Mouse (Mus musculus) embryo, embryonic 10.5 days (tissue): ENCODE data around the gene Sem1.
A peak's percentile ranks its signal among the peaks of the same experiment; 100 is the strongest.
"Not testable (repeated sequence)": the region's sequence is repeated elsewhere in the genome, so short reads cannot be mapped to it uniquely, and the experiment has no call there.

ENCODE experiments used
- DNase-seq: peaks from one replicate; pipeline ENCODE4 v3.0.0-alpha.2; 2015; ENCODE audit warnings: low spot score

The Sem1 gene

DNA sequence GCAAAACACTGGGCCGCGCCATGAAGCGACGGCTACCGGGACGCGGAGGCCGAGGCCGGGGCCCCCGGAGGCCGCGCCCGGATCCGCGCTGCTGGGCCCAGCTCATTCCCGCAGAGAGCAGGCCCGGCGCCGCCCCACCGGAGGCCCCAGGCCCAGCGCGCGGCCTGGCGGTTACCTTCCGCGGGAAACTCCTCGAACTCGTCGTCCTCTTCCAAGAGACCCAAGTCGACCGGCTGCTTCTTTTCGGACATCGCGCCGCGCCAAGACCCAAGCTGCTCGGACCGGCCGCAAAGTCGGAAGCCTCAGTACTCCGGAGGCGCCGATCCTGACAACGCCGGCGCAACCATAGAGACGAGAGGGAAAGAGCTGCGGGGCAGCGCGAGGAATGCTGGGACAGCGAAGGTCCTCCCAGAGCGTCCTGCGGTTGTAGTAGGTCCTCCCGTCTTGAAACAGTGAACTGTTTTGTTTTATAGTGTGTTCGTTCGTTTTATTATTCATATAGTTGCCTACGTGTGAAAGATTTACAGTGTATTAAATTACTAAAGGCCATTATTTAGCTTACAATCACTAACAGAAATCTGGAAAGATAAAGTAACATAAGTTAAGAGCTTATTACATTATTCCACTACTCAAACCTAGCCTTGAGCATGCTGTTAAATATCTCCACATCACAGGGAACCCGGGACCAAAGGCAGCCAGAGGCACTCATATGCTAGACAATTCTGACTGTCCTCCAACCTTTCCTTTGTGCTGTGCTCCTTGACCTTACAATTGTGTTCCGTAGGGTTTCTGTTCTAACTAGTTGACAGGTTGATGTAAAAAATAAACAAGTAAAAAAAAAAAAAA lies at the start of gene Sem1:
Gene Sem1, minus strand, starts transcription at position 360 of the 846 bp plus-strand sequence.
- peak; percentile 94 for DNase-seq

DNA sequence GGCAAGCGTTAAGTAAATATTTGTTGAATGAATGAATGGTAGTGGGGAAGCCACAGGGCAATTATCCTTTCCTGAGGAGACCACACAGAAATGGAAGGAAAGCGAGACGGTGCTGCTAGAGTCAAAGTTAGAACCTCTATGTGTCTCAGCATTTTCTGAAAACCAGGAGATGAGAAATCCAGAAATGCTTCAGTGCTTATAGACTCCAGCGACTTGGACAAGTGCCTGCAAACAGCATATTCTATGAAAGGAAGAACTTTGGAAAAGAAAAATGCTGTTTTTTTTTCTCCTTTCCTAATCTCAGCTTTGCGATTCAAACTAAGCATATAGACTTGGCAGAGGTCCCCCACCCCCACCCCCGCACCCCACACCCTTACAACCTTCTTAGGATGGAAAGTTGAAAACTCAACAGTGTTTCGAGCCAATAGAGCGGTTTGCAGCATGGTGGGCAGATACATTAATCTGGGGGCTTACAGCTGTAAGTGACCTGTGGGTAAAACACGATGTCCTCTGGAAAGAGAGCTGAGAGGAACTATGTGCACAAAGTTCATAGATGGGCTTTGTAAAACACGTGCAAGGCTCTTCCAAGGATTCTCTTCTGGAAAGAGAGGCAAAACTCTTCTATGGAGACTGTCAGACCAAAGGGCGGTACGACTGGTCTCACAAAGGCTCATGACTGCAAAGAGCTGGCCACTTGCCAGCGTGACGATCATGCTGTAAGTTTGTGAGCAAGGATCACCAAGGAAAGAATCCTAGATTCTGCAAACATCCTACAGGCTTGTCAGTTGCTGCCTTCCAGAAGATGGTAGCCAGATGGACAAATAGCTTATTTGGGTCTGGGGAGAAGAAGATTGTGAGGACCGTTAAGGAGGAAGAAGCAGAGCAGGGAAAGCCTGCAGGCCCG lies 44.6 kb upstream of the Sem1 start:
- no peak for DNase-seq

DNA sequence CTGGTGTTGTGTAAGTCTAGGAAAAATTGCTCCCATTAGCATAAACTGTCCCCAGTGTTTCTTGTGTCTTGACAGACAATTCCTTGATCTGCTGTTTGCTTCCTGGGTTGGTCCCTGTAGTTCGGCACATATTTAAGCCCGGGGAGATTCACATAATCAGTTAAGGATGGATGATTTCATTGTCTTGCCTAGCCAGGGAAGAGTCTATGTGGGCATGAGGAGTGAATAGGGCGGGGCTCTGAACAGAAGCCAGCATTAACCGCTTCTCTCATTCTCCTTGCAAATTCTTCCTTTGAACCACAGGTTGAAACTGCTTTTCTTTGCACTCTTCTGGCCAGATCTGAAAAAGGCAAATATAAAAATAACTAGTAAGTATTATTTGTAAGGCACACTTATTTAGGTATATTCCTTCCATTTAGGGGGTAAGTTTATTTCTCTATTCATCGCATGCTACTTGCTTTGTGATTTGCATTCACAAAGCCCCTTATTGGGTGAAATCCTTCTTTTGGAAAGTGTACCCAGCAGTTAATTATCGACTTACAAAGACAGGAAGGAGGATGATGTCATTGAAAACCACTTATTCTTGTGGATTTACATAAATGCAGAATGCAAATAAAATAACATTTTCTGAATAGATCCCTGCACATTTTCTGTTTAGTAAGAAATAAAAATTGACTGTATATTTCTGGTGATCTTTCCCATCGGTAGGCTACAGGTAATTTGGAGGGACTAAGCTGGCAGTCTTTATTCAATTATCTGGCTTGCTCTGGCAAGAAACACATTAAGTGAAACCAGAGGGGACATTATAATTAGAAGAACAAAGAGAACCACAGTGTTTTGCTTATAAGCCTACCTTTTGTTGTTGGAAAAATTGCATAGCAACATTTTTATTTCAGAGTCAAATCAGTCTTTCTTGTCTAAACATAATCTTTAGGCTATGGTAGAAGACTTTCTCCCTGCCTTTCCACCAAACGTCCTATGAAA lies 25.4 kb upstream of the Sem1 start:
- no peak for DNase-seq

DNA sequence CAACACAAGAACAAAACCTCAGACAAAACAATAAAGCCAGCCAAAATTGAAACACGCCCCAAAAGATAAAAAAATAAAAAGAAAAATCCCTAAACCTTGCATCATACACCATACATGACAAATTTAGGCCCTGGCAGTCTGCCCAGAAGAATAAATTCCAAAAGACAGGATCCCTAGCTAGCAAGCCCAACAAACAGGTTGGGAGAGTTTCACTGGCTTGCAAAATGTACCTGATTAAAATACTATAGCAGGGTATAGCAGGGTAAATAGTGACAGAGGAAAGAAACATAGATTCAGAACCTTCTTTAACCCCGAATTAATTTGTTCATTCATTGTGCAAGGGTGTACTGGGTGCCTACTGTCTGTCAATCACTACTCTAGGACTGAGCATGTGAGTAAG lies 7.8 kb upstream of the Sem1 start:
- DNase-seq, result no peak

DNA sequence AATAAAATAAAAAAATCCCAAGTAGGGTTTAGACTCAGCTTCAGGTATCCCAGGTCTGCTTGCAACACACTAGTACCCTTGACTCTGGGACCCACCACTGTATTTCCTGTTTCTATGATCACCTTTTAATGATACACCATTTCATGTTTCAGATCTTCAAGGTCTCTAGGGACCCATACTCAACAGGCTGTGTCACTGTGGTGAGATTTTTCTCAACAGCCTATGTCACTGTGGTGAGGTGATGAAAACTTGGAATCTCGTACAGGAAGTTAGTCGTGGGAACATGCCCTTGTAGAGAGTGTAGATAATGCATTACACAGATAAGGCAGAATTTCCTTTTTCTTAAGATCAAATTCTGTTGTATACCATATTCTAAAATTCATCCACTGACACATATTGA lies 3.4 kb upstream of the Sem1 start:
- DNase-seq, result no peak

DNA sequence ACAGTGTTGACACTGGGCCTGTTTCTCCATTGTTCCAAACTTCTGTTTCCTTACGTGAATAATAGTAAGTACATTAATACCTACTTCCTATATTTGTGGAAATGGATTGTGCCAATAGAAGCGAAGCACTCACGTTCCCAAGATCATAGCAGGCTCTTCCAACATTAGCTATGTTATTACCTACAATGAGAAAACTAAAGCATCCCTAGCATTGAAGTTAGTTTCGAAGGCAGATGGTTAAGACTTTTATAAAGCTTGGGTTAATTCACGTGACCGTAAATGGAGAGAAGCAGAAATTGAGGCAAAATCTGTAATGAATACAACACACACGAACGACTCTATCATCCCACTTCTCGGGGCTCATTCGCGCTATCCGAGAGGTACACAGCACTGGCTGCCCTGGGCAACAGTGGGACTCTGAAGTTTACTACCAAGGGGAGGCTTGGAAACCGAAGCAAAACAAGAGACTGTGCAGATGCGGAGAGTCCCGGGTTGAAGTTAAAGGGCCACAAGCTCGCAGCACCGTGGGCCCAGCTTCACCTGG lies 650 bp downstream of the Sem1 start:
- peak; percentile 64 for DNase-seq

DNA sequence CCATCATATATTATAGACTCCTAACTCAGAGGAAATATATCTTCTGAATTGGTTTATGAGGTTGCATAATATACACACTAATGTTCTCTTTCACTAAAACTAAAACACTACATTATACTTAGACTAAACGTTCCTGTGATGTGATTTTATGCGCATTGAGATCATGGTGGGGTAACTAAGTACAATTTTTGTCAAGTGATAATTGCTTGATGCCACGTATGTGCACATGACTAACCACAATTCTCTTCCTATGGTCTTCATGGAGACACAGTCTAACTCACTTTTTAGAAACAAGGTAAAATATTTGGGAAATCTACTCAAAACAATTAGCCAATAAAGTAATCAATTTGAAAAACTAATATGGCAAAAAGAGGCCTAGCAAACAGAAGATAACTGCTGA lies 1.2 kb downstream of the Sem1 start:
- DNase-seq, result no peak

DNA sequence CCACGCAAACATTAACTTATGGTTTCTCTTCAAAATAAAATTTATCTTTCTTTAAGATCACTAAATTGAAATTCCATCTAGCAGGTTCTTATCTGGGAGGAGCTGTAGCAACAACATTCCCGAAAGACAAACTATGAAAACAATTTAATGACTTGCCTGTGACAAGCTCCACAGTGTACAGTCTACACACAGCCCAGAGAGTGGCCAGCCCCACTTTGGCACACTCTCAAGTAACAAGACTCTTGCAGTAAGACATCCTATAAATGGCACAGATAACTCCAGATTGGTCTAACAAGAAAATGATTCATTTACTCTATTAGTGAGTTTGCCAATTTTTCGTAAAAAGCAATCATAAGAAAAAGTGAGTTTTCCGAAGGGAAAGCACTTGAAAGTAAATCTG lies 2.7 kb downstream of the Sem1 start:
- DNase-seq, result no peak

DNA sequence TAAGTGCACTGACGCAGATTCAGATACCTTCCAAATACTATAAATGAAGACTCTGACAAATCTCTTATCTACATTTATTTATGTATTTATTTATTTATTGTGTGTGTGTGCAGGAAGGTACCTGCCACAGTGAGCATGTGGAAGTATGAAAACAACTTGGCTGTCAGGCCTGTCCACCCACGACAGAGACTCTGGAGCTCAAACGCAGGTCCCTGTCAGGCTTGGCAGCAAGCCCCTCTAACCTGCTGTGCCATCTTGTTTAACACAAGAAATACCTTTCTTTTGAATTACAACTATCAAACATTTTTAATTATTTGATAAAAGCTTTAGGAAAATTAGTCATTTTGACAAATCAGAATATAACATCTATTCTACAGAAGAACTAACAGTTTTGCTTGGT lies 10.0 kb downstream of the Sem1 start:
- no peak for DNase-seq

DNA sequence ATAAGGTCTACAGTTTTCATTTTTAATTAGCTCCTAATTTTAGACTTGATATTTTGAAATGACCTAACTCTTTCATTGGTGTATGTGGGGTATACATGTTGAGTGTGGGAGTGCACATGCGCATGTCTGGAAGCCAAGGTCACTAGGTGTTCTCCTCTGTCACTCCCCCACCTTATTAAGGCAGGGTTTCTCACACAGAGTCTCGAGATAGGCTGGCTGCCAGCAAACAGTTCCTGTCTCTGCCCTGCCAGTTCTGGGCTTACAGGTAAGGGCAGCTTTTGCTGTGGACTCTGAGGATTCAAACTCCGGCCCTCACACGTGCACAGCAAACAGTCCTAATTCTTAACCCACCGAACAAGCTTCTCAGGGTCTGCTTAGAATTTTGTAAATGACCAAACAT lies 14.8 kb downstream of the Sem1 start:
- no peak for DNase-seq

DNA sequence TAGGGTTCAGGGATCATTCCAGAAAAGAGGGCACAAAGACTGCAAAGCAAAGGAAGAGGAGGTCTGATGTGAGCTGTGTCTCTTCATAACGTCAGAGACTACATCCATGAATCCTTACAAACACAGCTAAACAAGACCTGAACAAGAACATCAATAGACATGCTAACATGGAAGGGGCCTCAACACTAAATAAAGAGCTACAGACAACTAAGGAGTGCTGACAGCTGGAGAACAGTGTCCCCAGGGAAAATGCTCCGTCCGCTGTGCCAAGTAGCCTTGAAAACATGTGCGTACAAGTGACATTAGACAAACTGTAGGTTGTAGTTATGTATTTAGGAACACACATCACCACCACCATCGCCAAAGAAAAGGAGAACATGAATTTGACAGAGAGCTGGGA lies 15.7 kb downstream of the Sem1 start:
- no peak for DNase-seq

DNA sequence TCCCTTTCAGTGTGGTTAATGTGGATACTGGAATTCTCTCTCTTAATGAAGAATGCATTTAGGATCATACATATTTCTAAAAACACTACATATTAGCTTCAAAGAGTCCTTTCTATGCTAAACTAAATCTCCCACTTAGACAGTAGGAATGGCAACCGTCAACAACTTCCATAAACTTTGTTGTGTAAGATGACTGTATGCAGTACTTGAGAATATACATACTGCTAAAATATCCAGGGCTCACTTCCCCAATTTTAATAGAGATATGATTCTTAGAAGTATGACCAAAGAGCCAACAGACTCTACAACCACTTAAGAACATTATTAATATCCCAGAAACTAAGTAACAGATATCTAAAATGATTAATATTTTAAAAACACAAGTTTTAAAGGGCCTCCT lies 20.8 kb downstream of the Sem1 start:
- DNase-seq, result no peak

DNA sequence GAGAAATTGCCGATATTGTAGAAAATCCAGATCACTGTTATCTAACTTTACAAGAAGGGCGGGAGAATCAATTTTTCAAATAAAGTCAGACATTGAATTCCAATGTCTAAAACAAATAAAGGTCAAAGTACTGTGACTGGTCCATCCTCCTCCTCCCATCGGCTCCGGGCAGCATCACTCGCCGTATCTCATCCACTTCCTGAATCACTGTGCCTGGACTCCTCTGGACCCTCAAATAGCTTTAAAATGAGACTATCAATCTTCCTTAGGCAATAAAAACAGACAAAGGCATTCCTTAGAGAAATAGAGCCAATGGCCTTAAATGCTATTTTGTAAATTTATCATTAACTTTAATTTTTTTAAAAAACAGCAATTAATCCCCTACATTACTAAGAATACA lies 26.5 kb downstream of the Sem1 start:
- DNase-seq, result peak; percentile 30

DNA sequence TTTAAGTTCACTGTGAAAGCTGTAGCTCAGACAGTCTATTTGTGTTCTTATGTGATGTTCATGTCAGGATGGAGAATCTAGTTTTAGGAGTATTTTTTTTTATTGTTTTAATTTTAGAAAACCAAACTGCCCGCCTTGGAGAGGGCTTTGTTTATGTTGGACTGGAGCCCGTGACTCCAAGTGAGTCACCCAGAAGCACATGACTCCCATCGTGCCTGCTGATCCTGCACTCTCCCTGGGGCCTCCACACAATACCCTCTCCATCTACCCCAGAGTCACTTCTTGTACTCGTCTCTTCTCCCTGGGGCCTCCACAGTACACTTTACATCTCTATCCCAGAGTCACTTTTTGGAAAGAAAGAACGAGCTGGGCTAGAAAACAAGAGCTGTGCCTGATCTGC lies 30.5 kb downstream of the Sem1 start:
- DNase-seq, result no peak

DNA sequence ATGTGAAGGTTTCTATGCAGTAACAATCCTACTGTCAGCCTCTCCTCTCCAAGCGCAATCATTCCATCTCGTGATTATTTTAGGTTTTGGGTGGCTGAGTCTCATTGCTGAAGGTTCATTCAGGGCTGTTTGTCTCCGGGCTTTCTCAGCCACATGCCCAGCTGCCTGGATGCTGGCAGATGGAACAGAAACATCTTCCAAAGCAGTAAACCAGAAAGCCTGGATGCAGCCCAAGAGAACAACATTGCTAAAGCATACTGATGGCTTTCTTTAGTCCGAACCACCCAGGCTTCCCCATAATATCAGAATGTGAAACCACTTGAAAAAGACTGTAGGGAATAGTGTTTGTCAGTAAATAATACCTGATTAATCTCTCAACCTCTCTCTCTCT lies 34.2 kb downstream of the Sem1 start:
- no peak for DNase-seq

DNA sequence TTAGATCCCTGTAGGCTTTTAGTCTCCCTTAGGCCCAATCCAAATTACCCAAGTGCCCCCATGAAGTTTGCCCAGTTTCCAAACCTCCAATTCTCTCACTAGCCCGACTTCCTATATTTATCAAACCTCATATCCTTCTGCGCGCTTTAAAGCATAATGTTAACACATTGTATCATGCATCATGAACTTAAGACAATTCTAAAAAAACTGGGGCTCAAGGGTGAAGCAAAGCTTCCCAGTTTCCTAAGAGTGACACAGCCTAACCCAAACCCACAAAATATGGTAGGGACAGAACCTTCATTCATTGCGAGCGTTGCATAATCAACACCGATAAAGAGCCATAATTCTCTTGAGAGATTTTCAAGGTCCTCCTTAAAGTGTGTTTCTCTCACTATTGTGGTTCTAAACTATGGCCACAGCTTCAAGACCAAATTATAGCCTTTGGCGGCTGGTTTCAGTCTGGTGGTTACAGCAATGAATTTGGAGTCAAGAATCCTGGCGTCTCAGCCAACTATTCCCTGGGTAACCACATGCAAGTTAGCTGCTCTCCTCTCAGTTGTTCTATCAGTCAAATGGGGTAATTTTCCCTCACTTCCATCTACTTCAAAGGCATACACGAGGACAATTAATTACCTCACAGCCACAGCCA lies 34.7 kb downstream of the Sem1 start:
- no peak for DNase-seq

DNA sequence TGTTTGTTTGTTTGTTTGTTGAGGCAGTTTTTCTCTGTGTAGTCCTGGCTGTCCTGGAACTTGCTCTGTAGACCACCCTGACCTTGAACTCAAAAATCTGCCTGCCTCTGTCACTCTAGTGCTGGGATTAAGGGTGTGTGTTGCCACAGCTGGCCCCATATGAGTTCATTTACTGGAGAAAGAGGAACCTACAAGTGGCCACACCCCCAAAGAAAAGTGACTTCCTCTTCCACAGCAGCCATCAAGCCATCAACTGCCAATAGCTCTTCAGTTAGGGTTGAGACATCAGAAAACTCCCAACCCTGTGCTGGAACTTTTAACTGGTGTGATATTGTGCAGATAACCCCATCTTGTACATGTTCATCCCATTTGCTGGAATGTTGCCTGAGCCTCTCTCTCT lies 36.3 kb downstream of the Sem1 start:
- no peak for DNase-seq

DNA sequence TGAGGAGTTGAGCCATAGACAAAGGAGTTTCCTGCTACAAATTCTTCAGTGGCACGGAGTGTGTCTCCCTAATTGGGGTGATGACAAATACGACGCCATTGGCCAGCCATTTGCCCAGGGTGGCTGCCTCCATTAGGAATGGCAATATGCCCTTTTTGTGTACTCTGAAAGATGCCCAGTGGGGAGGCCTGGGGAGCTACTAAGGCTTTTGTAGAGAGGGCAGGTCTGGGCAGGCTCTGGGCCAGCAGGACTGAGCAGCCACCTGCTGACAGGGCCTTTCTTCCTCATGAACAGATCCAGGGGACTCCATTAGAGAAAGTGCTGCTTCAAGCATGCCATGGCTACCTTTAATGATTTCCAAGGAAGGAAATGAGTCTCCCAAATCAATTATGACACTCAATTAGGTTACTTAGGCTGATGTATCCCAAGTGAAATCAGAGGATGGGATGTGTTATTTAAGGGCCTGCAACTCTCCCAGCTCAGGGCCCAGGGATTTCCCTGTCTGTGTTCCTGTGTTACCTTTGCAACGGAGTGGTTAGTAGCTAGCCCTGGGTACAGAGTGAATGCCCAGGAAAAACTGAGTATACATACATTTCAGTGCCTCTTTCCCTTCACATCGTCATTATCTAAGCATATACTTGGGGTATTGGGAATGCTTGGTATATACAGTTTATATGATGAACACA lies 41.5 kb downstream of the Sem1 start:
- DNase-seq, result peak; percentile 14

DNA sequence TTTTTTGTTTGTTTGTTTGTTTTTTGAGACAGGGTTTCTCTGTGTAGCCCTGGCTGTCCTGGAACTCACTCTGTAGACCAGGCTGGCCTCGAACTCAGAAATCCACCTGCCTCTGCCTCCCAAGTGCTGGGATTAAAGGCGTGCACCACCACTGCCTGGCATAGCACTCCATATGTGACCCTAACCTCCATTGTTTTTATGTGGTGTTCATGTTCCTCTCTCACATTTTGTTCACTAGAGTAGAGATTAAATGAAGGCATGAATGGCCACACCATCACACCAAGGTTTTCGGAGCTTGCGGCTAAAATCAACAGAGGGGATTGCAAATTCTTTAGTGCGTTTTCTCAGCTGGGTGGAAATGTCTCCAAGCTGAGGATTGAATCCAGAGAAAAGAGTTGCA lies 42.1 kb downstream of the Sem1 start:
- not testable (repeated sequence) for DNase-seq
